In genomic region chr6:83038496-83039012, GRCm38 (mm10) we compare ENCODE assay signal across 7 mouse cellular contexts. TPM values are rescaled to one million over a fixed set of nuclear protein-coding genes. Genes with fewer than 3 reads are reported as not detected.
A peak's percentile ranks its signal among the peaks of the same experiment; 100 is the strongest.
DNase-seq lines count a peak whose midpoint lies in the region; ATAC-seq lines count a peak whose summit lies in the region.

No protein-coding gene starts in this region.

- 10% methylated on average over 24 of the region's 24 CpGs for WGBS in heart, embryonic 11.5 days (ENCODE audit: insufficient replicate concordance)
- WGBS in kidney, embryonic 14.5 days: 9% methylated on average over 24 of the region's 24 CpGs
- WGBS in limb, embryonic 13.5 days: 10% methylated on average over 24 of the region's 24 CpGs
- whole genome bisulfite sequencing in midbrain, embryonic 14.5 days: 8% methylated on average over 24 of the region's 24 CpGs

- peaks cover 17% of the 10 kb centered on the region for H3K4me1 ChIP-seq in heart, embryonic 11.5 days (ENCODE audit: control insufficient read depth, insufficient read depth, low read length)
- H3K4me1 ChIP-seq in kidney, embryonic 14.5 days (ENCODE audit: control insufficient read depth, insufficient read depth, low read length): peaks cover 14% of the 10 kb centered on the region; the same call in 1 of the 2 replicates
- peaks cover 29% of the 10 kb centered on the region for H3K4me1 ChIP-seq in limb, embryonic 13.5 days
- H3K4me1 ChIP-seq in midbrain, embryonic 14.5 days (ENCODE audit: control insufficient read depth, insufficient read depth, low read length): peaks cover 9% of the 10 kb centered on the region

- no peak overlapping the region; the same call in 1 of the 2 replicates for H3K9ac ChIP-seq in heart, embryonic 11.5 days (ENCODE audit: low read depth, low read length)
- H3K9ac ChIP-seq in kidney, embryonic 14.5 days (ENCODE audit: low read depth, low read length): no peak overlapping the region
- H3K9ac ChIP-seq in limb, embryonic 13.5 days: peak overlapping the region; percentile 53; the same call in 1 of the 2 replicates
- peak overlapping the region; percentile 36 for H3K9ac ChIP-seq in midbrain, embryonic 14.5 days (replicated peaks; ENCODE audit: low read length)

- peak overlapping the region; percentile 14 for H3K4me3 ChIP-seq in heart, embryonic 11.5 days (ENCODE audit: low read depth, low read length)
- H3K4me3 ChIP-seq in kidney, embryonic 14.5 days (ENCODE audit: low read length): peak overlapping the region; percentile 18; the same call in 1 of the 2 replicates
- peak overlapping the region; percentile 30 for H3K4me3 ChIP-seq in limb, embryonic 13.5 days
- peak overlapping the region; percentile 23 for H3K4me3 ChIP-seq in midbrain, embryonic 14.5 days (replicated peaks; ENCODE audit: low read depth, low read length)

- peak; percentile 87 for DNase-seq in brain, adult 2 months (ENCODE audit: low read depth, low spot score)
- peak; percentile 91 for DNase-seq in midbrain, embryonic 14.5 days
- peak; percentile 94 for DNase-seq in spleen, adult 12 weeks (ENCODE audit: low spot score)

- H3K4me2 ChIP-seq in heart, embryonic 11.5 days: peak overlapping the region; percentile 47
- peak overlapping the region; percentile 42 for H3K4me2 ChIP-seq in kidney, embryonic 14.5 days (replicated peaks; ENCODE audit: low read depth, low read length)
- H3K4me2 ChIP-seq in limb, embryonic 13.5 days (replicated peaks): peak overlapping the region; percentile 63
- peak overlapping the region; percentile 63 for H3K4me2 ChIP-seq in midbrain, embryonic 14.5 days (ENCODE audit: low read length)

- no peak overlapping the region for H3K27ac ChIP-seq in heart, embryonic 11.5 days (ENCODE audit: low read depth, low read length)
- no peak overlapping the region for H3K27ac ChIP-seq in kidney, embryonic 14.5 days (ENCODE audit: low read depth, low read length)
- H3K27ac ChIP-seq in limb, embryonic 13.5 days: no peak overlapping the region
- no peak overlapping the region; the same call in 1 of the 2 replicates for H3K27ac ChIP-seq in midbrain, embryonic 14.5 days (replicated peaks; ENCODE audit: low read depth, low read length)

- no peaks in the 10 kb centered on the region for H3K36me3 ChIP-seq in heart, embryonic 11.5 days (ENCODE audit: control insufficient read depth, insufficient read depth, low read length)
- H3K36me3 ChIP-seq in kidney, embryonic 14.5 days (ENCODE audit: control insufficient read depth, insufficient read depth, low read length): 0 out of 2 replicates have a peak, but pooled peaks cover 4% of the 10 kb centered on the region
- peaks cover 8% of the 10 kb centered on the region; the same call in 1 of the 2 replicates for H3K36me3 ChIP-seq in limb, embryonic 13.5 days
- no peaks in the 10 kb centered on the region for H3K36me3 ChIP-seq in midbrain, embryonic 14.5 days (ENCODE audit: control insufficient read depth, insufficient read depth, low read length)

- peaks cover 27% of the 10 kb centered on the region for H3K27me3 ChIP-seq in heart, embryonic 11.5 days (ENCODE audit: control insufficient read depth, insufficient read depth, low read length)
- H3K27me3 ChIP-seq in kidney, embryonic 14.5 days (ENCODE audit: control insufficient read depth, insufficient read depth, low read length): no peaks in the 10 kb centered on the region
- H3K27me3 ChIP-seq in limb, embryonic 13.5 days: no peaks in the 10 kb centered on the region
- H3K27me3 ChIP-seq in midbrain, embryonic 14.5 days (ENCODE audit: control insufficient read depth, insufficient read depth, low read length): peaks cover 4% of the 10 kb centered on the region; the same call in 1 of the 2 replicates

- no peaks in the 10 kb centered on the region for H3K9me3 ChIP-seq in heart, embryonic 11.5 days (replicated peaks; ENCODE audit: control insufficient read depth, low read length)
- H3K9me3 ChIP-seq in kidney, embryonic 14.5 days (ENCODE audit: control insufficient read depth, low read length): no peaks in the 10 kb centered on the region
- no peaks in the 10 kb centered on the region for H3K9me3 ChIP-seq in limb, embryonic 13.5 days
- no peaks in the 10 kb centered on the region for H3K9me3 ChIP-seq in midbrain, embryonic 14.5 days (ENCODE audit: control insufficient read depth, low read length)

- ATAC-seq in erythroblast, adult 5-6 weeks (replicated peaks; ENCODE audit: low FRiP score, poor library complexity, severe bottlenecking): peak; percentile 94
- peak; percentile 71 for ATAC-seq in heart, embryonic 11.5 days (replicated peaks; ENCODE audit: insufficient number of reproducible peaks, low FRiP score, low TSS enrichment)
- peak; percentile 59 for ATAC-seq in kidney, embryonic 14.5 days (ENCODE audit: low FRiP score, low TSS enrichment)
- ATAC-seq in limb, embryonic 13.5 days (ENCODE audit: low FRiP score, low read depth): 0 out of 2 replicates have a peak, but pooled peaks have one; percentile 25
- ATAC-seq in midbrain, embryonic 14.5 days (ENCODE audit: low FRiP score, low TSS enrichment): peak; percentile 71

RNA-seq across cellular contexts. Expression of gene Loxl3, which starts 4.6 kb away (rescaled TPM):
- 1.5 and 2.9 TPM in 2 replicates for total RNA-seq in erythroblast, adult 5-6 weeks (2015; ENCODE audit: low replicate concordance)
- total RNA-seq in erythroblast, adult 5-6 weeks (2017; ENCODE audit: low replicate concordance): 3.2 and 3.6 TPM in 2 replicates
- 4.5 and 5.7 TPM in 2 replicates for polyA plus RNA-seq in heart, embryonic 11.5 days (2014; fragmentation: Nextera tagmentation; extraction: Ambion mirVana)
- polyA plus RNA-seq in kidney, embryonic 14.5 days (2014; fragmentation: Nextera tagmentation; extraction: Ambion mirVana): 12.0 and 14.3 TPM in 2 replicates
- polyA plus RNA-seq in limb, embryonic 13.5 days (2015; fragmentation: Nextera tagmentation; extraction: Ambion mirVana): 34.4 and 36.3 TPM in 2 replicates
- 3.1 and 5.5 TPM in 2 replicates for polyA plus RNA-seq in midbrain, embryonic 14.5 days (2014; fragmentation: Nextera tagmentation; extraction: Ambion mirVana)

RNA-seq across cellular contexts. Expression of gene Dok1, which starts 5.3 kb away (rescaled TPM):
- total RNA-seq in erythroblast, adult 5-6 weeks (2015; ENCODE audit: low replicate concordance): 11.3 and 19.4 TPM in 2 replicates
- total RNA-seq in erythroblast, adult 5-6 weeks (2017; ENCODE audit: low replicate concordance): 23.9 and 24.7 TPM in 2 replicates
- 6.3 and 6.8 TPM in 2 replicates for polyA plus RNA-seq in heart, embryonic 11.5 days (2014; fragmentation: Nextera tagmentation; extraction: Ambion mirVana)
- polyA plus RNA-seq in kidney, embryonic 14.5 days (2014; fragmentation: Nextera tagmentation; extraction: Ambion mirVana): 8.8 and 11.8 TPM in 2 replicates
- 16.2 and 16.5 TPM in 2 replicates for polyA plus RNA-seq in limb, embryonic 13.5 days (2015; fragmentation: Nextera tagmentation; extraction: Ambion mirVana)
- polyA plus RNA-seq in midbrain, embryonic 14.5 days (2014; fragmentation: Nextera tagmentation; extraction: Ambion mirVana): 1.7 TPM in 2 replicates

RNA-seq across cellular contexts. Expression of gene Aup1, which starts 15.8 kb away (rescaled TPM):
- 197 and 242 TPM in 2 replicates for total RNA-seq in erythroblast, adult 5-6 weeks (2015; ENCODE audit: low replicate concordance)
- 212 and 218 TPM in 2 replicates for total RNA-seq in erythroblast, adult 5-6 weeks (2017; ENCODE audit: low replicate concordance)
- 99.8 and 109 TPM in 2 replicates for polyA plus RNA-seq in heart, embryonic 11.5 days (2014; fragmentation: Nextera tagmentation; extraction: Ambion mirVana)
- polyA plus RNA-seq in kidney, embryonic 14.5 days (2014; fragmentation: Nextera tagmentation; extraction: Ambion mirVana): 144 and 156 TPM in 2 replicates
- polyA plus RNA-seq in limb, embryonic 13.5 days (2015; fragmentation: Nextera tagmentation; extraction: Ambion mirVana): 168 and 181 TPM in 2 replicates
- polyA plus RNA-seq in midbrain, embryonic 14.5 days (2014; fragmentation: Nextera tagmentation; extraction: Ambion mirVana): 111 and 145 TPM in 2 replicates

RNA-seq across cellular contexts. Expression of gene Htra2, which starts 16.5 kb away (rescaled TPM):
- 69.4 and 97.8 TPM in 2 replicates for total RNA-seq in erythroblast, adult 5-6 weeks (2015; ENCODE audit: low replicate concordance)
- 41.9 and 57.7 TPM in 2 replicates for total RNA-seq in erythroblast, adult 5-6 weeks (2017; ENCODE audit: low replicate concordance)
- polyA plus RNA-seq in heart, embryonic 11.5 days (2014; fragmentation: Nextera tagmentation; extraction: Ambion mirVana): 41.8 and 43.3 TPM in 2 replicates
- 51.1 and 64.9 TPM in 2 replicates for polyA plus RNA-seq in kidney, embryonic 14.5 days (2014; fragmentation: Nextera tagmentation; extraction: Ambion mirVana)
- polyA plus RNA-seq in limb, embryonic 13.5 days (2015; fragmentation: Nextera tagmentation; extraction: Ambion mirVana): 78.4 and 82.4 TPM in 2 replicates
- polyA plus RNA-seq in midbrain, embryonic 14.5 days (2014; fragmentation: Nextera tagmentation; extraction: Ambion mirVana): 38.5 and 53.1 TPM in 2 replicates

RNA-seq across cellular contexts. Expression of gene Dqx1, which starts 19.1 kb away (rescaled TPM):
- total RNA-seq in erythroblast, adult 5-6 weeks (2015; ENCODE audit: low replicate concordance): 1.7 and 3.5 TPM in 2 replicates
- total RNA-seq in erythroblast, adult 5-6 weeks (2017; ENCODE audit: low replicate concordance): 4.2 and 6.7 TPM in 2 replicates
- polyA plus RNA-seq in heart, embryonic 11.5 days (2014; fragmentation: Nextera tagmentation; extraction: Ambion mirVana): 0.24 and 0.30 TPM in 2 replicates
- 1.9 and 2.6 TPM in 2 replicates for polyA plus RNA-seq in kidney, embryonic 14.5 days (2014; fragmentation: Nextera tagmentation; extraction: Ambion mirVana)
- polyA plus RNA-seq in limb, embryonic 13.5 days (2015; fragmentation: Nextera tagmentation; extraction: Ambion mirVana): 0.64 and 0.87 TPM in 2 replicates
- 0.53 and 0.68 TPM in 2 replicates for polyA plus RNA-seq in midbrain, embryonic 14.5 days (2014; fragmentation: Nextera tagmentation; extraction: Ambion mirVana)

Comparison
In these comparisons a context has a peak if more than half of its experiments do, and no peak if none do; other contexts are left out.
1. ATAC-seq: peak in every context shown above with its lines; median percentile 94 in erythroblast, adult 5-6 weeks; 71 in heart, embryonic 11.5 days; 71 in midbrain, embryonic 14.5 days; 59 in kidney, embryonic 14.5 days; 25 in limb, embryonic 13.5 days.
2. H3K9ac ChIP-seq: peak in limb, embryonic 13.5 days (single experiment) and midbrain, embryonic 14.5 days (single experiment); none in heart, embryonic 11.5 days (single experiment) and kidney, embryonic 14.5 days (single experiment).
3. Peak in every context shown above with its lines, with median percentiles within 50 percentile points of each other: DNase-seq, H3K4me2 ChIP-seq and H3K4me3 ChIP-seq.